Mouse (Mus musculus): Measurements from ENCODE around the gene Sgta. TPM values are rescaled to one million over a fixed set of nuclear protein-coding genes. Genes with fewer than 3 reads are reported as not detected.
"Not testable (repeated sequence)": the region's sequence is repeated elsewhere in the genome, so short reads cannot be mapped to it uniquely, and the experiment has no call there.

Sgta gene
- polyA plus RNA-seq, 1 experiment from 2014 or later: 292 TPM

- 86% methylated on average over 4 of the region's 4 CpGs for WGBS
- peaks cover 78% of the 10 kb centered on the region for H3K36me3 ChIP-seq (ENCODE audit: control insufficient read depth, insufficient read depth, low read length)
- DNase-seq (peak; percentile 43), ATAC-seq (ENCODE audit: low FRiP score, low TSS enrichment) (no peak)
- no peak overlapping the region for H3K27ac ChIP-seq (replicated peaks; ENCODE audit: low read depth, low read length)
- no peak overlapping the region for H3K4me3 ChIP-seq (replicated peaks; ENCODE audit: low read depth, low read length)
- H3K27me3 ChIP-seq (ENCODE audit: control insufficient read depth, insufficient read depth, low read length): no peaks in the 10 kb centered on the region
- H3K9me3 ChIP-seq (ENCODE audit: control insufficient read depth, low read length): no peaks in the 10 kb centered on the region
- no peaks in the 10 kb centered on the region for H3K4me1 ChIP-seq (ENCODE audit: control insufficient read depth, insufficient read depth, low read length)
- H3K4me2 ChIP-seq (ENCODE audit: low read length): no peak overlapping the region
- no peak overlapping the region for H3K9ac ChIP-seq (replicated peaks; ENCODE audit: low read length)
Measured at GRCm38 (mm10) chr10:81050645-81051044, 9.3 kb downstream of the Sgta start.

- not testable (repeated sequence) for H3K27ac ChIP-seq (replicated peaks; ENCODE audit: low read depth, low read length); H3K4me2 ChIP-seq (ENCODE audit: low read length); DNase-seq; H3K9me3 ChIP-seq (ENCODE audit: control insufficient read depth, low read length); H3K4me1 ChIP-seq (ENCODE audit: control insufficient read depth, insufficient read depth, low read length); H3K9ac ChIP-seq (replicated peaks; ENCODE audit: low read length); H3K27me3 ChIP-seq (ENCODE audit: control insufficient read depth, insufficient read depth, low read length); H3K4me3 ChIP-seq (replicated peaks; ENCODE audit: low read depth, low read length); ATAC-seq (ENCODE audit: low FRiP score, low TSS enrichment)
- 97% methylated on average over 14 of the region's 14 CpGs for WGBS
- H3K36me3 ChIP-seq (ENCODE audit: control insufficient read depth, insufficient read depth, low read length): peaks cover 80% of the 10 kb centered on the region
Measured at GRCm38 (mm10) chr10:81045246-81045645, 14.7 kb downstream of the Sgta start.

GRCm38 (mm10) chr10:81041458-81042175, 18.4 kb downstream of the Sgta start:
- H3K4me1 ChIP-seq (ENCODE audit: control insufficient read depth, insufficient read depth, low read length): 0 out of 2 replicates have a peak, but pooled peaks cover 4% of the 10 kb centered on the region
- DNase-seq: peak; percentile 88
- H3K27ac ChIP-seq (replicated peaks; ENCODE audit: low read depth, low read length): no peak overlapping the region
- H3K27me3 ChIP-seq (ENCODE audit: control insufficient read depth, insufficient read depth, low read length): no peaks in the 10 kb centered on the region
- H3K4me3 ChIP-seq (replicated peaks; ENCODE audit: low read depth, low read length): no peak overlapping the region
- H3K9me3 ChIP-seq (ENCODE audit: control insufficient read depth, low read length): no peaks in the 10 kb centered on the region
- H3K36me3 ChIP-seq (ENCODE audit: control insufficient read depth, insufficient read depth, low read length): peaks cover 44% of the 10 kb centered on the region
- no peak overlapping the region for H3K9ac ChIP-seq (replicated peaks; ENCODE audit: low read length)
- 35% methylated on average over 13 of the region's 13 CpGs for WGBS
- no peak overlapping the region for H3K4me2 ChIP-seq (ENCODE audit: low read length)
- no peak for ATAC-seq (ENCODE audit: low FRiP score, low TSS enrichment)

- peak; percentile 99 for DNase-seq
- Histone ChIP-seq H3K27ac (replicated peaks; ENCODE audit: low read depth, low read length) (peak within 1 kb of the TSS; percentile 70; the same call in 1 of the 2 replicates), H3K4me1 (ENCODE audit: control insufficient read depth, insufficient read depth, low read length) (0 out of 2 replicates have a peak, but pooled peaks cover 4% of the 10 kb centered on the region), H3K9ac (replicated peaks; ENCODE audit: low read length) (peak within 1 kb of the TSS; percentile 79), H3K9me3 (ENCODE audit: control insufficient read depth, low read length) (no peaks in the 10 kb centered on the region), H3K4me2 (ENCODE audit: low read length) (peak within 1 kb of the TSS; percentile 64), H3K4me3 (replicated peaks; ENCODE audit: low read depth, low read length) (peak within 1 kb of the TSS; percentile 86), H3K36me3 (ENCODE audit: control insufficient read depth, insufficient read depth, low read length) (peaks cover 18% of the 10 kb centered on the region; the same call in 1 of the 2 replicates), H3K27me3 (ENCODE audit: control insufficient read depth, insufficient read depth, low read length) (no peaks in the 10 kb centered on the region)
- peak; percentile 99 for ATAC-seq (ENCODE audit: low FRiP score, low TSS enrichment)
- under 1% methylated on average over 35 of the region's 35 CpGs for WGBS
Measured at GRCm38 (mm10) chr10:81036988-81037580, 22.9 kb downstream of the Sgta start, which contains the start of gene Slc39a3. Gene Slc39a3, minus strand, starts transcription at chr10:81037426.

- H3K9me3 ChIP-seq (ENCODE audit: control insufficient read depth, low read length): no peaks in the 10 kb centered on the region
- 0 out of 2 replicates have a peak, but pooled peaks cover 4% of the 10 kb centered on the region for H3K4me1 ChIP-seq (ENCODE audit: control insufficient read depth, insufficient read depth, low read length)
- H3K27me3 ChIP-seq (ENCODE audit: control insufficient read depth, insufficient read depth, low read length): no peaks in the 10 kb centered on the region
- DNase-seq (peak; percentile 45), ATAC-seq (ENCODE audit: low FRiP score, low TSS enrichment) (no peak)
- no peak overlapping the region for H3K9ac ChIP-seq (replicated peaks; ENCODE audit: low read length)
- WGBS: 79% methylated on average over 7 of the region's 7 CpGs
- H3K4me2 ChIP-seq (ENCODE audit: low read length): no peak overlapping the region
- no peak overlapping the region for H3K4me3 ChIP-seq (replicated peaks; ENCODE audit: low read depth, low read length)
- peaks cover 25% of the 10 kb centered on the region for H3K36me3 ChIP-seq (ENCODE audit: control insufficient read depth, insufficient read depth, low read length)
- H3K27ac ChIP-seq (replicated peaks; ENCODE audit: low read depth, low read length): no peak overlapping the region
Measured at GRCm38 (mm10) chr10:81036251-81036650, 23.7 kb downstream of the Sgta start.

- 78% methylated on average over 10 of the region's 10 CpGs for WGBS
- no peak overlapping the region for H3K4me2 ChIP-seq (ENCODE audit: low read length)
- no peaks in the 10 kb centered on the region for H3K9me3 ChIP-seq (ENCODE audit: control insufficient read depth, low read length)
- no peak for ATAC-seq (ENCODE audit: low FRiP score, low TSS enrichment)
- no peak overlapping the region for H3K4me3 ChIP-seq (replicated peaks; ENCODE audit: low read depth, low read length)
- peaks cover 42% of the 10 kb centered on the region for H3K36me3 ChIP-seq (ENCODE audit: control insufficient read depth, insufficient read depth, low read length)
- H3K9ac ChIP-seq (replicated peaks; ENCODE audit: low read length): no peak overlapping the region
- H3K4me1 ChIP-seq (ENCODE audit: control insufficient read depth, insufficient read depth, low read length): 0 out of 2 replicates have a peak, but pooled peaks cover 4% of the 10 kb centered on the region
- H3K27ac ChIP-seq (replicated peaks; ENCODE audit: low read depth, low read length): no peak overlapping the region
- DNase-seq: no peak
- no peaks in the 10 kb centered on the region for H3K27me3 ChIP-seq (ENCODE audit: control insufficient read depth, insufficient read depth, low read length)
Measured at GRCm38 (mm10) chr10:81033586-81033985, 26.4 kb downstream of the Sgta start.

- Histone ChIP-seq H3K36me3 (ENCODE audit: control insufficient read depth, insufficient read depth, low read length) (peaks cover 42% of the 10 kb centered on the region), H3K9ac (replicated peaks; ENCODE audit: low read length) (no peak overlapping the region), H3K27ac (replicated peaks; ENCODE audit: low read depth, low read length) (no peak overlapping the region), H3K9me3 (ENCODE audit: control insufficient read depth, low read length) (no peaks in the 10 kb centered on the region), H3K4me1 (ENCODE audit: control insufficient read depth, insufficient read depth, low read length) (peaks cover 14% of the 10 kb centered on the region), H3K27me3 (ENCODE audit: control insufficient read depth, insufficient read depth, low read length) (0 out of 2 replicates have a peak, but pooled peaks cover 2% of the 10 kb centered on the region), H3K4me2 (ENCODE audit: low read length) (no peak overlapping the region), H3K4me3 (replicated peaks; ENCODE audit: low read depth, low read length) (no peak overlapping the region)
- ATAC-seq (ENCODE audit: low FRiP score, low TSS enrichment): no peak
- 66% methylated on average over 10 of the region's 10 CpGs for WGBS
- DNase-seq: no peak
Measured at GRCm38 (mm10) chr10:81029031-81029430, 30.9 kb downstream of the Sgta start.

- no peak overlapping the region for H3K9ac ChIP-seq (replicated peaks; ENCODE audit: low read length)
- H3K4me2 ChIP-seq (ENCODE audit: low read length): no peak overlapping the region
- DNase-seq: no peak
- no peaks in the 10 kb centered on the region for H3K9me3 ChIP-seq (ENCODE audit: control insufficient read depth, low read length)
- H3K27ac ChIP-seq (replicated peaks; ENCODE audit: low read depth, low read length): no peak overlapping the region
- H3K27me3 ChIP-seq (ENCODE audit: control insufficient read depth, insufficient read depth, low read length): 0 out of 2 replicates have a peak, but pooled peaks cover 2% of the 10 kb centered on the region
- no peak for ATAC-seq (ENCODE audit: low FRiP score, low TSS enrichment)
- H3K4me3 ChIP-seq (replicated peaks; ENCODE audit: low read depth, low read length): no peak overlapping the region
- H3K4me1 ChIP-seq (ENCODE audit: control insufficient read depth, insufficient read depth, low read length): peaks cover 14% of the 10 kb centered on the region
- H3K36me3 ChIP-seq (ENCODE audit: control insufficient read depth, insufficient read depth, low read length): peaks cover 36% of the 10 kb centered on the region
Measured at GRCm38 (mm10) chr10:81028219-81028618, 31.8 kb downstream of the Sgta start.
